Mouse (Mus musculus): ENCODE data around the gene Rps19.

- TF ChIP-seq CTCF (IDR thresholded peaks at IDR 0.05; ENCODE audit: extremely low read depth, insufficient read length, insufficient replicate concordance, low read depth, low read length) (no peak), POLR2A (IDR thresholded peaks at IDR 0.05; ENCODE audit: low read depth, low read length) (no peak)
Measured at GRCm38 (mm10) chr7:24897224-24897623, 13.1 kb downstream of the Rps19 start, which contains the start of gene Cd79a.
